Mouse (Mus musculus) stomach, embryonic 16.5 days (tissue): ENCODE data around the gene Tgfbr1. TPM values are rescaled to one million over a fixed set of nuclear protein-coding genes. Genes with fewer than 3 reads are reported as not detected.

ENCODE experiments used
- ATAC-seq: fragments of 200-750 bp; cut with Nextera tagmentation; 2 replicates; pipeline ENCODE4 v1.8.0; 2017; ENCODE audit warnings: moderate number of reproducible peaks, moderate TSS enrichment; ENCODE audit not compliant: insufficient read depth, low FRiP score
- H3K27ac ChIP-seq: fragments of 300-500 bp; sonication (generic); 2 replicates; pipeline ENCODE4 v1.5.1; 2014; ENCODE audit warnings: low read length
- H3K27me3 ChIP-seq: fragments of 300-500 bp; sonication (generic); 2 replicates; pipeline ENCODE4 v1.6.1; 2014; ENCODE audit warnings: low read length, control low read depth, mixed read lengths; ENCODE audit not compliant: control insufficient read depth, insufficient read depth
- H3K36me3 ChIP-seq: fragments of 300-500 bp; sonication (generic); 2 replicates; pipeline ENCODE4 v1.6.1; 2014; ENCODE audit warnings: low read length; ENCODE audit not compliant: control insufficient read depth, insufficient read depth
- H3K4me1 ChIP-seq: fragments of 300-500 bp; sonication (generic); 2 replicates; pipeline ENCODE4 v1.6.1; 2014; ENCODE audit warnings: low read length, control low read depth, mixed read lengths; ENCODE audit not compliant: control insufficient read depth, insufficient read depth
- H3K4me2 ChIP-seq: fragments of 300-500 bp; sonication (generic); 2 replicates; pipeline ENCODE4 v1.6.1; 2014; ENCODE audit warnings: low read depth, low read length, mixed read lengths
- H3K4me3 ChIP-seq: fragments of 300-500 bp; sonication (generic); replicated peaks from 2 replicates; pipeline ENCODE4 v1.5.1; 2014; ENCODE audit warnings: mild to moderate bottlenecking, low read length
- H3K9ac ChIP-seq: fragments of 300-500 bp; sonication (generic); 2 replicates; pipeline ENCODE4 v1.6.1; 2014; ENCODE audit warnings: low read length
- H3K9me3 ChIP-seq: fragments of 300-500 bp; sonication (generic); replicated peaks from 2 replicates; pipeline ENCODE4 v1.6.1; 2016; ENCODE audit warnings: low read length, control low read depth; ENCODE audit not compliant: control insufficient read depth
- WGBS: fragments of 180-500 bp; shearing (Covaris S2); extraction: QIAGEN DNeasy Blood & Tissue Kit; methylation state at CpG from one replicate; pipeline ENCODE4 v1.1.7; 2014; 5-methylcytosine and 5-hydroxymethylcytosine counted together
- polyA plus RNA-seq: library from polyadenylated mRNA; unstranded; fragments of >200 nt; fragmentation: Nextera tagmentation; extraction: Ambion mirVana; gene quantifications from 2 replicates; pipeline ENCODE4 v1.2.1, GENCODE M21; 2015

Gene Tgfbr1
- polyA plus RNA-seq, 1 experiment from 2014 or later, result 30.5 TPM

- 77% methylated on average over 4 of the region's 4 CpGs for WGBS
- Histone ChIP-seq H3K36me3 (peaks cover 12% of the 10 kb centered on the region), H3K4me3 (no peak overlapping the region), H3K27me3 (no peaks in the 10 kb centered on the region), H3K4me2 (no peak overlapping the region), H3K9me3 (no peaks in the 10 kb centered on the region), H3K9ac (no peak overlapping the region), H3K4me1 (no peaks in the 10 kb centered on the region), H3K27ac (no peak overlapping the region)
- no peak for ATAC-seq
These were observed 47.3 kb downstream of the Tgfbr1 start for GRCm38 (mm10) chr4:47400314-47400713.

GRCm38 (mm10) chr4:47402200-47402599 lies 49.2 kb downstream of the Tgfbr1 start:
- Histone ChIP-seq H3K4me2 (no peak overlapping the region), H3K9ac (no peak overlapping the region), H3K27ac (no peak overlapping the region), H3K9me3 (no peaks in the 10 kb centered on the region), H3K4me1 (no peaks in the 10 kb centered on the region), H3K4me3 (no peak overlapping the region), H3K36me3 (peaks cover 12% of the 10 kb centered on the region), H3K27me3 (no peaks in the 10 kb centered on the region)
- no peak for ATAC-seq

GRCm38 (mm10) chr4:47404536-47404935 lies 51.5 kb downstream of the Tgfbr1 start:
- no peak for ATAC-seq
- Histone ChIP-seq H3K36me3 (peaks cover 4% of the 10 kb centered on the region; the same call in 1 of the 2 replicates), H3K27me3 (no peaks in the 10 kb centered on the region), H3K9me3 (no peaks in the 10 kb centered on the region), H3K4me2 (no peak overlapping the region), H3K27ac (no peak overlapping the region), H3K4me3 (no peak overlapping the region), H3K4me1 (no peaks in the 10 kb centered on the region), H3K9ac (no peak overlapping the region)
- 63% methylated on average over 2 of the region's 2 CpGs for WGBS

- WGBS, result 85% methylated on average over 2 of the region's 2 CpGs
- no peaks in the 10 kb centered on the region for H3K27me3 ChIP-seq
- no peak overlapping the region for H3K4me2 ChIP-seq
- no peaks in the 10 kb centered on the region for H3K4me1 ChIP-seq
- no peak overlapping the region for H3K4me3 ChIP-seq
- no peaks in the 10 kb centered on the region for H3K36me3 ChIP-seq
- H3K9me3 ChIP-seq, result no peaks in the 10 kb centered on the region
- no peak overlapping the region for H3K27ac ChIP-seq
- H3K9ac ChIP-seq, result no peak overlapping the region
- no peak for ATAC-seq
These were observed 54.1 kb downstream of the Tgfbr1 start for GRCm38 (mm10) chr4:47407161-47407560.

- H3K36me3 ChIP-seq, result no peaks in the 10 kb centered on the region
- WGBS, result 57% methylated on average over 3 of the region's 3 CpGs
- H3K27me3 ChIP-seq, result no peaks in the 10 kb centered on the region
- no peak overlapping the region for H3K27ac ChIP-seq
- H3K9ac ChIP-seq, result no peak overlapping the region
- no peaks in the 10 kb centered on the region for H3K4me1 ChIP-seq
- H3K4me2 ChIP-seq, result no peak overlapping the region
- H3K4me3 ChIP-seq, result no peak overlapping the region
- ATAC-seq, result no peak
- H3K9me3 ChIP-seq, result no peaks in the 10 kb centered on the region
These were observed 64.8 kb downstream of the Tgfbr1 start for GRCm38 (mm10) chr4:47417871-47418270.

GRCm38 (mm10) chr4:47419268-47419973 lies 66.4 kb downstream of the Tgfbr1 start:
- Histone ChIP-seq H3K4me1 (no peaks in the 10 kb centered on the region; the same call in 1 of the 2 replicates), H3K9me3 (no peaks in the 10 kb centered on the region), H3K9ac (no peak overlapping the region), H3K4me3 (no peak overlapping the region), H3K27me3 (no peaks in the 10 kb centered on the region), H3K36me3 (no peaks in the 10 kb centered on the region), H3K27ac (no peak overlapping the region), H3K4me2 (no peak overlapping the region)
- WGBS, result 27% methylated on average over 9 of the region's 9 CpGs
- 0 out of 2 replicates have a peak, but pooled peaks have one; percentile 7 for ATAC-seq

- no peak for ATAC-seq
- 42% methylated on average over 7 of the region's 7 CpGs for WGBS
- H3K27me3 ChIP-seq, result no peaks in the 10 kb centered on the region
- H3K9me3 ChIP-seq, result no peaks in the 10 kb centered on the region
- no peaks in the 10 kb centered on the region; the same call in 1 of the 2 replicates for H3K4me1 ChIP-seq
- no peak overlapping the region for H3K4me3 ChIP-seq
- no peak overlapping the region for H3K4me2 ChIP-seq
- no peak overlapping the region for H3K27ac ChIP-seq
- no peak overlapping the region for H3K9ac ChIP-seq
- H3K36me3 ChIP-seq, result no peaks in the 10 kb centered on the region
These were observed 67.2 kb downstream of the Tgfbr1 start for GRCm38 (mm10) chr4:47420191-47420590.

GRCm38 (mm10) chr4:47422194-47422593 lies 69.2 kb downstream of the Tgfbr1 start:
- 31% methylated on average over 3 of the region's 3 CpGs for WGBS
- no peak overlapping the region for H3K9ac ChIP-seq
- ATAC-seq, result no peak

GRCm38 (mm10) chr4:47422946-47423345 lies 69.9 kb downstream of the Tgfbr1 start:
- 93% methylated on average over 3 of the region's 3 CpGs for WGBS
- no peaks in the 10 kb centered on the region for H3K9me3 ChIP-seq
- no peaks in the 10 kb centered on the region; the same call in 1 of the 2 replicates for H3K4me1 ChIP-seq
- H3K27me3 ChIP-seq, result no peaks in the 10 kb centered on the region
- H3K27ac ChIP-seq, result no peak overlapping the region
- H3K9ac ChIP-seq, result no peak overlapping the region
- H3K36me3 ChIP-seq, result no peaks in the 10 kb centered on the region
- no peak overlapping the region for H3K4me3 ChIP-seq
- ATAC-seq, result no peak
- H3K4me2 ChIP-seq, result no peak overlapping the region

More at GRCm38 (mm10) chr4:47422194-47422593, 69.2 kb downstream of the Tgfbr1 start:
- H3K4me3 ChIP-seq, result no peak overlapping the region
- no peaks in the 10 kb centered on the region; the same call in 1 of the 2 replicates for H3K4me1 ChIP-seq
- H3K27ac ChIP-seq, result no peak overlapping the region
- H3K27me3 ChIP-seq, result no peaks in the 10 kb centered on the region
- H3K9me3 ChIP-seq, result no peaks in the 10 kb centered on the region
- H3K36me3 ChIP-seq, result no peaks in the 10 kb centered on the region
- no peak overlapping the region for H3K4me2 ChIP-seq
